Mouse (Mus musculus) adrenal gland, adult 8-10 months (tissue): ENCODE measurements at regions not wholly inside any gene's neighbourhood (a gene's known extent, or its start where the extent isn't known, plus 50 kb on each side); places are given as distances from the start of the nearest gene placed in this dataset.

Experiments used
- microRNA-seq, 2 experiments: library from miRNA; unstranded; fragments of <30 nt; microRNA quantifications; one replicate each; pipeline ENCODE4 v1.2.0; 2022

Small RNA genes lying in the stretch of these regions (microRNA-seq; reads per million reads assigned to microRNA genes)
- gene Gm25693: 0 reads per million in 2 experiments
